Mouse (Mus musculus): Measurements from ENCODE around the gene Bcor.
A peak's percentile ranks its signal among the peaks of the same experiment; 100 is the strongest.

The Bcor gene

GRCm38 (mm10) chrX:12127106-12127670 lies 33.0 kb downstream of the Bcor start:
- DNase-seq (ENCODE audit: low spot score), result peak; percentile 45

- DNase-seq (ENCODE audit: low spot score), result no peak
Observed at GRCm38 (mm10) chrX:12126408-12127105, 33.6 kb downstream of the Bcor start.

- DNase-seq (ENCODE audit: low spot score), result no peak
Observed at GRCm38 (mm10) chrX:12124571-12124970, 35.6 kb downstream of the Bcor start.

- DNase-seq (ENCODE audit: low spot score), result no peak
Observed at GRCm38 (mm10) chrX:12123687-12124087, 36.5 kb downstream of the Bcor start.

GRCm38 (mm10) chrX:12122594-12123331 lies 37.4 kb downstream of the Bcor start:
- peak; percentile 39 for DNase-seq (ENCODE audit: low spot score)

GRCm38 (mm10) chrX:12119476-12119875 lies 40.7 kb downstream of the Bcor start:
- DNase-seq (ENCODE audit: low spot score), result no peak

- DNase-seq (ENCODE audit: low spot score), result no peak
Observed at GRCm38 (mm10) chrX:12116128-12116527, 44.0 kb downstream of the Bcor start.

GRCm38 (mm10) chrX:12112166-12112565 lies 48.0 kb downstream of the Bcor start:
- DNase-seq (ENCODE audit: low spot score), result no peak

GRCm38 (mm10) chrX:12110518-12110917 lies 49.6 kb downstream of the Bcor start:
- no peak for DNase-seq (ENCODE audit: low spot score)

- DNase-seq (ENCODE audit: low spot score), result no peak
Observed at GRCm38 (mm10) chrX:12105358-12105757, 54.8 kb downstream of the Bcor start.

- no peak for DNase-seq (ENCODE audit: low spot score)
Observed at GRCm38 (mm10) chrX:12096783-12097526, 63.2 kb downstream of the Bcor start.

- no peak for DNase-seq (ENCODE audit: low spot score)
Observed at GRCm38 (mm10) chrX:12093371-12093770, 66.8 kb downstream of the Bcor start.

- DNase-seq (ENCODE audit: low spot score), result no peak
Observed at GRCm38 (mm10) chrX:12091431-12092061, 68.6 kb downstream of the Bcor start.

- peak; percentile 59 for DNase-seq (ENCODE audit: low spot score)
Observed at GRCm38 (mm10) chrX:12090871-12091404, 69.2 kb downstream of the Bcor start.

GRCm38 (mm10) chrX:12090151-12090870 lies 69.8 kb downstream of the Bcor start:
- DNase-seq (ENCODE audit: low spot score), result peak; percentile 48

GRCm38 (mm10) chrX:12089353-12090081 lies 70.6 kb downstream of the Bcor start:
- DNase-seq (ENCODE audit: low spot score), result peak; percentile 58

- DNase-seq (ENCODE audit: low spot score), result no peak
Observed at GRCm38 (mm10) chrX:12089027-12089340, 71.2 kb downstream of the Bcor start.

GRCm38 (mm10) chrX:12088301-12089026 lies 71.7 kb downstream of the Bcor start:
- DNase-seq (ENCODE audit: low spot score), result peak; percentile 71

GRCm38 (mm10) chrX:12087511-12088300 lies 72.4 kb downstream of the Bcor start:
- DNase-seq (ENCODE audit: low spot score), result no peak
